Mouse (Mus musculus): Measurements from ENCODE around the gene Nek5. TPM values are rescaled to one million over a fixed set of nuclear protein-coding genes. Genes with fewer than 3 reads are reported as not detected.
A peak's percentile ranks its signal among the peaks of the same experiment; 100 is the strongest.

Gene Nek5
- total RNA-seq, 1 experiment, result not detected

- no peaks in the 10 kb centered on the region for H3K36me3 ChIP-seq (ENCODE audit: control insufficient read depth, insufficient read depth, low read length, poor library complexity, severe bottlenecking)
- H3K9me3 ChIP-seq (ENCODE audit: control insufficient read depth, insufficient read depth, low read depth, low read length), result no peaks in the 10 kb centered on the region
- peaks cover 0 to 11% of the 10 kb centered on the region in 2 experiments; a peak in 2 of 4 replicates for H3K4me1 ChIP-seq (ENCODE audit: control insufficient read depth in 2 of 2, insufficient read depth in 2 of 2, low read length in 2 of 2, poor library complexity in 1 of 2)
- TF ChIP-seq CHD2 (IDR thresholded peaks at IDR 0.05; ENCODE audit: low read depth, low read length) (no peak), ZC3H11A (IDR thresholded peaks at IDR 0.05; ENCODE audit: borderline replicate concordance, low read depth, low read length) (no peak), MAFK (IDR thresholded peaks at IDR 0.05; ENCODE audit: insufficient read depth, low read depth, low read length) (no peak), HCFC1 (IDR thresholded peaks at IDR 0.05; ENCODE audit: borderline replicate concordance, insufficient read depth, low read length) (no peak), ZNF384 (IDR thresholded peaks at IDR 0.05; ENCODE audit: low read depth, low read length) (no peak)
- in situ Hi-C loops (cut with MboI; ENCODE audit: low sequenced_read_pairs in 2 of 2, unreplicated experiment in 2 of 2), result no loop called here
- DNase-seq (ENCODE audit: low read depth, low spot score), result peak; percentile 16
- peak overlapping the region; percentile 18 to 47; a peak in 2 of 4 replicates for H3K4me3 ChIP-seq (ENCODE audit: insufficient read depth in 1 of 2, low read depth in 1 of 2, low read length in 2 of 2, poor library complexity in 1 of 2, severe bottlenecking in 1 of 2)
- H3K27ac ChIP-seq (ENCODE audit: insufficient read depth, low read depth, low read length, poor library complexity, severe bottlenecking), result no peak overlapping the region
- H3K9ac ChIP-seq (ENCODE audit: insufficient read depth, low read depth, low read length, poor library complexity, severe bottlenecking), result no peak overlapping the region
Measured at GRCm38 (mm10) chr8:22039468-22040152, 85.2 kb downstream of the Nek5 start.

DNA sequence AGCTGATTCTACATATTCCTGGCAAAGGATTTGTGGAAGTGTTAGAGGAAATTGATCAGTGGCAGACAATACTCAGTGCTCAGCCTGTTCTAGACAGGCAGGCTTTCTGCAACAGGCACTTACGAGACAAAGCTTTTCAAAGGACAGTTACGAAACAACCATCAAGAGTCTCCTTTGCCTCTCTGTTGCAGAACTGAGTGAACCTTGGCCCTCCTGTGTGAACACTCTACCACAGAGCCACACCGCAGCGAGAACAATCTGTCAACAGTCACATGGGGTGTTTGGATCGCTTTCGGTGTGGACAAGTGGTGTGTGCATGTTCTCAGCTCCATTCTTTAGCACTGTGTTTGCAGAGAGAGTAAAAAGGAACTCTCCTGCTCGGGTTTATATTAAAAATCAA lies 87.8 kb downstream of the Nek5 start:
- no peaks in the 10 kb centered on the region for H3K36me3 ChIP-seq (ENCODE audit: control insufficient read depth, insufficient read depth, low read length, poor library complexity, severe bottlenecking)
- no peak for TF ChIP-seq HCFC1 (IDR thresholded peaks at IDR 0.05; ENCODE audit: borderline replicate concordance, insufficient read depth, low read length)
- TF ChIP-seq CHD2 (IDR thresholded peaks at IDR 0.05; ENCODE audit: low read depth, low read length), result no peak
- TF ChIP-seq ZC3H11A (IDR thresholded peaks at IDR 0.05; ENCODE audit: borderline replicate concordance, low read depth, low read length), result no peak
- TF ChIP-seq ZNF384 (IDR thresholded peaks at IDR 0.05; ENCODE audit: low read depth, low read length), result no peak
- no peak for TF ChIP-seq MAFK (IDR thresholded peaks at IDR 0.05; ENCODE audit: insufficient read depth, low read depth, low read length)
- H3K4me3 ChIP-seq (ENCODE audit: insufficient read depth in 1 of 2, low read depth in 1 of 2, low read length in 2 of 2, poor library complexity in 1 of 2, severe bottlenecking in 1 of 2), result no peak overlapping the region
- H3K27ac ChIP-seq (ENCODE audit: insufficient read depth, low read depth, low read length, poor library complexity, severe bottlenecking), result no peak overlapping the region
- no peak overlapping the region for H3K9ac ChIP-seq (ENCODE audit: insufficient read depth, low read depth, low read length, poor library complexity, severe bottlenecking)
- no peak for DNase-seq (ENCODE audit: low read depth, low spot score)
- peaks cover 0 to 6% of the 10 kb centered on the region in 2 experiments; a peak in 1 of 4 replicates for H3K4me1 ChIP-seq (ENCODE audit: control insufficient read depth in 2 of 2, insufficient read depth in 2 of 2, low read length in 2 of 2, poor library complexity in 1 of 2)
- H3K9me3 ChIP-seq (ENCODE audit: control insufficient read depth, insufficient read depth, low read depth, low read length), result no peaks in the 10 kb centered on the region
- in situ Hi-C loops (cut with MboI; ENCODE audit: low sequenced_read_pairs in 2 of 2, unreplicated experiment in 2 of 2), result no loop called here

DNA sequence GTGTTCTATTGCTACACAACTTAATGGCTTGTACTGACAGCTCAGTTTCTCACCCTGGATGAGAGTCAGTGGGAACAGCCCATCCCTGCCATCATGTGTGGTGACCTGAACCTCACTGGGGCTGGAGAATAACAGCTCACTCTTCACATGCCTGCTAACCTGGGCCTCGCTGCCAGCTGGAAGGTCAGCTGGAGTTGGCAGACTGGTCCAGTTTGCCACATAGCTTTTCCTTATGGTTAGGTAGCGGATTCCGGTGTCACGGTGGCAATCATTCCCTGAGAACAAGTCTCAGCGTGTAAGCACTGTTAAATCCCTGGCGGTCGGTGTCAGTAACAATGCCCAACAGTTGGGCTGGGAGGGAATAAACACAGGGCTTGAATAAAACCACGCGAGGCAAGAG lies 88.7 kb downstream of the Nek5 start:
- no peaks in the 10 kb centered on the region for H3K36me3 ChIP-seq (ENCODE audit: control insufficient read depth, insufficient read depth, low read length, poor library complexity, severe bottlenecking)
- in situ Hi-C loops (cut with MboI; ENCODE audit: low sequenced_read_pairs in 2 of 2, unreplicated experiment in 2 of 2), result no loop called here
- TF ChIP-seq ZNF384 (IDR thresholded peaks at IDR 0.05; ENCODE audit: low read depth, low read length) (no peak), ZC3H11A (IDR thresholded peaks at IDR 0.05; ENCODE audit: borderline replicate concordance, low read depth, low read length) (no peak), MAFK (IDR thresholded peaks at IDR 0.05; ENCODE audit: insufficient read depth, low read depth, low read length) (no peak), HCFC1 (IDR thresholded peaks at IDR 0.05; ENCODE audit: borderline replicate concordance, insufficient read depth, low read length) (no peak), CHD2 (IDR thresholded peaks at IDR 0.05; ENCODE audit: low read depth, low read length) (no peak)

DNA sequence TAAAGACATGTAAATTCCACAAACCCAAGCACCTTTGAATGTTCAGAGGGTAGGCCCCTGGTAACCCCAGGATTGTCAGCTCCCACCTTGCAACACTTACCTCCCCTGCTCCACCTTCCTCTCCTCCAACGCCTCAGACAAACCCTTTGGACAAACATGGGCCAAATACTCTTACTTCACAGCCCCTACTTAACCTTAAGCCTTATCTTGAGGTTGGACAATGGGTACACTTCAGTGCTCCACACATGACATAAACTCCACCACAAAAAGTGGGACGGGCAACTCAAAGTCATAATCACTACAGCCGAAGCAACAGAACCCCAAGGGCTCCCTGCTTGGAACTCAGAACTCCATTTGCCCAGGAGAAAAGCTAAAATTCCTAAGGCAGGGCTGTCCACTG lies 93.9 kb downstream of the Nek5 start:
- H3K4me1 ChIP-seq (ENCODE audit: control insufficient read depth in 2 of 2, insufficient read depth in 2 of 2, low read length in 2 of 2, poor library complexity in 1 of 2), result no peaks in the 10 kb centered on the region
- no peaks in the 10 kb centered on the region for H3K9me3 ChIP-seq (ENCODE audit: control insufficient read depth, insufficient read depth, low read depth, low read length)
- no peak overlapping the region for H3K4me3 ChIP-seq (ENCODE audit: insufficient read depth in 1 of 2, low read depth in 1 of 2, low read length in 2 of 2, poor library complexity in 1 of 2, severe bottlenecking in 1 of 2)
- in situ Hi-C loops (cut with MboI; ENCODE audit: low sequenced_read_pairs in 2 of 2, unreplicated experiment in 2 of 2), result no loop called here
- H3K36me3 ChIP-seq (ENCODE audit: control insufficient read depth, insufficient read depth, low read length, poor library complexity, severe bottlenecking), result no peaks in the 10 kb centered on the region
- no peak for TF ChIP-seq HCFC1 (IDR thresholded peaks at IDR 0.05; ENCODE audit: borderline replicate concordance, insufficient read depth, low read length)
- no peak overlapping the region for H3K9ac ChIP-seq (ENCODE audit: insufficient read depth, low read depth, low read length, poor library complexity, severe bottlenecking)
- DNase-seq (ENCODE audit: low read depth, low spot score), result no peak
- H3K27ac ChIP-seq (ENCODE audit: insufficient read depth, low read depth, low read length, poor library complexity, severe bottlenecking), result no peak overlapping the region

More for the DNA sequence above, 88.7 kb downstream of the Nek5 start:
- DNase-seq (ENCODE audit: low read depth, low spot score), result no peak
- no peak overlapping the region for H3K27ac ChIP-seq (ENCODE audit: insufficient read depth, low read depth, low read length, poor library complexity, severe bottlenecking)
- H3K4me3 ChIP-seq (ENCODE audit: insufficient read depth in 1 of 2, low read depth in 1 of 2, low read length in 2 of 2, poor library complexity in 1 of 2, severe bottlenecking in 1 of 2), result no peak overlapping the region
- no peak overlapping the region for H3K9ac ChIP-seq (ENCODE audit: insufficient read depth, low read depth, low read length, poor library complexity, severe bottlenecking)
- no peaks in the 10 kb centered on the region for H3K9me3 ChIP-seq (ENCODE audit: control insufficient read depth, insufficient read depth, low read depth, low read length)
- peaks cover 0 to 6% of the 10 kb centered on the region in 2 experiments; a peak in 1 of 4 replicates for H3K4me1 ChIP-seq (ENCODE audit: control insufficient read depth in 2 of 2, insufficient read depth in 2 of 2, low read length in 2 of 2, poor library complexity in 1 of 2)

- Histone ChIP-seq H3K9me3 (ENCODE audit: control insufficient read depth, insufficient read depth, low read depth, low read length) (no peaks in the 10 kb centered on the region), H3K4me3 (ENCODE audit: insufficient read depth in 1 of 2, low read depth in 1 of 2, low read length in 2 of 2, poor library complexity in 1 of 2, severe bottlenecking in 1 of 2) (no peak overlapping the region), H3K9ac (ENCODE audit: insufficient read depth, low read depth, low read length, poor library complexity, severe bottlenecking) (no peak overlapping the region), H3K27ac (ENCODE audit: insufficient read depth, low read depth, low read length, poor library complexity, severe bottlenecking) (no peak overlapping the region), H3K4me1 (ENCODE audit: control insufficient read depth in 2 of 2, insufficient read depth in 2 of 2, low read length in 2 of 2, poor library complexity in 1 of 2) (no peaks in the 10 kb centered on the region), H3K36me3 (ENCODE audit: control insufficient read depth, insufficient read depth, low read length, poor library complexity, severe bottlenecking) (no peaks in the 10 kb centered on the region)
- in situ Hi-C loops (cut with MboI; ENCODE audit: low sequenced_read_pairs in 2 of 2, unreplicated experiment in 2 of 2), result no loop called here
- TF ChIP-seq ZC3H11A (IDR thresholded peaks at IDR 0.05; ENCODE audit: borderline replicate concordance, low read depth, low read length) (0 out of 2 replicates have a peak, but pooled peaks have one; percentile 3), MAFK (IDR thresholded peaks at IDR 0.05; ENCODE audit: insufficient read depth, low read depth, low read length) (no peak), ZNF384 (IDR thresholded peaks at IDR 0.05; ENCODE audit: low read depth, low read length) (no peak)
- DNase-seq (ENCODE audit: low read depth, low spot score), result no peak
Measured at GRCm38 (mm10) chr8:22028973-22029372, 95.9 kb downstream of the Nek5 start.
